Mouse (Mus musculus) embryonic fibroblast, embryonic 13.5 days (primary cell): ENCODE data around the gene Ehmt1. TPM values are rescaled to one million over a fixed set of nuclear protein-coding genes. Genes with fewer than 3 reads are reported as not detected.
A peak's percentile ranks its signal among the peaks of the same experiment; 100 is the strongest.

Experiments
- H3K27ac ChIP-seq: 2 replicates; pipeline ENCODE4 v1.5.1; 2012; ENCODE audit warnings: low read length, control low read depth, inconsistent platforms; ENCODE audit not compliant: insufficient read depth
- H3K4me1 ChIP-seq: 2 replicates; pipeline ENCODE4 v1.6.1; 2011; ENCODE audit warnings: low read length; ENCODE audit not compliant: control insufficient read depth, insufficient read depth
- H3K4me3 ChIP-seq: 2 replicates; pipeline ENCODE4 v1.5.1; 2011; ENCODE audit warnings: mild to moderate bottlenecking, control low read depth, low read length; ENCODE audit not compliant: insufficient read depth
- CTCF ChIP-seq: IDR thresholded peaks from 2 replicates; pipeline ENCODE4 v1.5.1; 2011; ENCODE audit warnings: mild to moderate bottlenecking, control low read depth, low read length, moderate library complexity, borderline replicate concordance; ENCODE audit not compliant: insufficient read depth
- POLR2A ChIP-seq: IDR thresholded peaks from 2 replicates; pipeline ENCODE4 v1.6.1; 2011; ENCODE audit warnings: low read depth, mild to moderate bottlenecking, control low read depth, low read length, moderate library complexity
- polyA plus RNA-seq: library from polyadenylated mRNA; stranded (reverse); fragments of >200 nt; gene quantifications from 2 replicates; pipeline ENCODE4 v1.2.4, GENCODE M21; 2011; ENCODE audit warnings: low read depth; ENCODE audit not compliant: missing spikeins, insufficient read length

The Ehmt1 gene
- polyA plus RNA-seq, 1 experiment, result 65.5 TPM

DNA sequence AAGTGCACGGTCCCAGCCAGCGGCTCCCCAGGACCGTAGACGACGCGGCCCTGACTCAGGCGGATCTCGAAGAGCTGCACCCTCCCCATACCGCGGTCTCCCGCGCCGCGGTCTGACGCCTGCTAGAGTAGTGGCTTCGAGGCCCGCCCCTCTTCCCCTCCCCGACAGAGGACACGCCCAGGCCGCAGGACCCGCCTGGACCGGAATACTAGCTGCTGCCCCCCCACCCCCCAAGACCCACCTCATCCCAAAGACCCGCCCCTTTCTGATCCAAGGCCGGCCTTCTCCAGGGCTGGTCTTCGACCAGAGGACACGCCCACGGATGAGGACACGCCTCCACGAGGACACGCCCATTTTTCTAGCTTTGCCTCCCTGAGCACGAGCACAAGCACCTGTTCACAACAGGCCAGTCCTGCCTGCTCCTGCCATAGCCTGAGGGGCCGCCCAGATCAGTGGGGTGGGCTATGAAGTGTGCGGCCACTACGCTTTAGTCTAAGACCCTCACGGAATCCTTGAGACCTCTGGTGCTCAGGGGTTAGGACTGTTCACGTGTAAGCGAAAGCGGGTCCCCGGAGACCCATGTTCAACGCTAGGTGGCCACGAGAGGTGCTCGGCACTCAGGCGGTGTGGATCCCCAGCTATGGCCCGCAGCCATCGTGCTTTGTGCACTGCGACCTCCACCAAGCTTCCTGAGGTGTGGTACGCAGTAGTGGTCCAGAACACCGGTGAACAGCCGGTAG is 15.8 kb upstream of the Ehmt1 start, which contains the start of gene Arrdc1:
Gene Arrdc1, minus strand, starts transcription at position 196 of the 740 bp plus-strand sequence.
- Histone ChIP-seq H3K27ac (no peak within 1 kb of the TSS), H3K4me3 (peak within 1 kb of the TSS; percentile 74), H3K4me1 (no peaks in the 10 kb centered on the region)
- TF ChIP-seq CTCF, result peak; percentile 36; the same call in 1 of the 2 replicates
- peak; percentile 83 for TF ChIP-seq POLR2A

DNA sequence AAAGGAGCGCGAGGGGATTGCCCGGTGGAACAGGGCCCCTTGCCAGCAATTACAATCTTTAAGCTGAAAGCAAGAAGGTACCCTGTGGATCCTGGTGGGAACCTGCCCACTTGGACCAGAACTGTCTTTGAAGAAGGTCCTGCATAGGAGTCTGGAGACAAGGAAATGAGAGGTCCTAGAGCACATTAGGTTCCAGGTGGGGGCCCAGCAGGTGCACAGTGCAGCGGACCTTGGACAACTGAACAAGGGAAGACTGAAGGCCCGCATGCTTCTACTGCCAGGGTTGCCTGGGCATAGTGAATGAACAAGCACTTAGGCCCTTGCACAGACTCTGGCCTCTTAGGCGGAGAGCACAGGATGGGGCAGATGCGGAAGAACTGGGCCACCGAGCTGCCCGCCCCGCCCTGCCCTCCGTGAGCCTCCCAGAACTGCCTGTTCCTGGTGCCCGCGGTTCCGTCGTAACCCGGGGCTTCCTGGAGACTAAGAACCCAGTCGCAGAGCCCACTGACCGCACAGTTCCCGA is 15.1 kb upstream of the Ehmt1 start:
- TF ChIP-seq CTCF (no peak), POLR2A (no peak)
- H3K27ac ChIP-seq, result no peak overlapping the region
- H3K4me3 ChIP-seq, result peak overlapping the region; percentile 74
- H3K4me1 ChIP-seq, result no peaks in the 10 kb centered on the region

DNA sequence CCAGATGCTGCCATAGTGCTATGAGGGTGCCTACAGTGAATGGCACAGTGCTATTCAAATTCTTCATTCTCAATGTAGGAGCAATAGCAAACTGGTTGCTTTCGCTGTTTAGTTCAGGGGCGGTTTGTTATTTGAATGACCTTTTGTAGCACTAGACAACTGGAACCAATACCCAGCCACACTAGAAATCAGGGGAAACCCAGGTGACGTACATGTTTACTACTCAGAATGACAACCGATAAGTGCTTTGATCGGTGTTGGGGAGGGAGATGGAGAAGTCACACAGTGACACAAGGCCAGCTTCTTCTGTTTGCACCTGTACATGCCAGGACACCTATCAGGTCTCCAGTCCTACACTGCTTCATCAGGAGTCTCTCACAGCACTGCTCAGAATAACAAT is 10.2 kb upstream of the Ehmt1 start:
- no peaks in the 10 kb centered on the region for H3K4me1 ChIP-seq
- no peak overlapping the region for H3K27ac ChIP-seq
- H3K4me3 ChIP-seq, result no peak overlapping the region
- TF ChIP-seq POLR2A (no peak), CTCF (no peak)

DNA sequence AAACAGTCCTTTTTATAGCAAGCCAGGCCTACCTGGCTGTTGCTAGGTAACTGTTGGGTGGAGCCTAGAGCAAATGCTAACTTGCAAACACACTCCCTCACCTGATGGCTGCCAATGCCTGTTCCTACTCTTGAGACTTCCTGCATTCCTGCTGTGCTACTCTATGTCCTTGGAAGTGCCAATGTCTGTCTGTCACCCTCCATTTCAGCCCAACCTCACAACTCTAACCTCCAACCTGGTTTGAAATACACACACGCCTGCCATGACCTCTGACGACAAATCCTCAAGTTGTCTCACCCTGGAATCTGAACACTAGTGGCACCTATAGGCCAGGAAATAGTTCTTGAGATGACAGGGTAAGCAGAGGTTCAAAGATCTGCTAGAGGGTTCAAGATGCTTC is 9.7 kb upstream of the Ehmt1 start:
- H3K4me3 ChIP-seq, result no peak overlapping the region
- no peak overlapping the region for H3K27ac ChIP-seq
- no peaks in the 10 kb centered on the region for H3K4me1 ChIP-seq
- TF ChIP-seq POLR2A, result no peak
- no peak for TF ChIP-seq CTCF

DNA sequence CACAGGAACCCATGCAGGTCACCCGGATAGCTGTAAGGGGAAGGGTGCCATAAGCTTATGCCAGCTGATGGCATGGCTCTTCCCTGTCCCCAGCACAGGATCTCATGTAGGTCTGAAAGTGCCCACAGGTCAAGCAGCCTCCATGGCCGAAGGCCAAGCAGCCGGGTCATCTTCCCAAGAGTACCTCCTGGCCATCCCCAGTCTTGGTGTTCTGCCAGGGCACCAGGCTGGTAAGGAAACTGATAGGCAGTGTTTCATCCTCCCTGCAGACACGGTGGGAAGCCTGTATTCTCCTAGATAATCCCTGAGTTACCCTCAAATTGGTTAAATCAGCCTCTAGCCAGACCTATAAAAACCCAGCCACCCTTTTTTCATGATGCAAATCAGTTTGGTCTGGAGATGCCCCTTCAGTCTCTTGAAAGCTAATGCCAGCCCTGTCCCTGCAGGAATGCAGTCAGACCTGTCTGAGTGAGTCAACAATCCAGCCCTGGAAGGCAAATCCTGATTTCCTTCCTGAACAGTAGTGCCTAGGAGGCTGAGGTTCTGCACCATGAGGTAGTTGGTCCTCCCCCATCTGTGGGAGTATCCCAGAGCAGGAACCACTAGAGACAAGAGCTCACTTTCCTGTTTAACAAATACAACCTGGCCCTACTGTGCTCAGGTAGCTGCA is 8.5 kb upstream of the Ehmt1 start:
- Histone ChIP-seq H3K27ac (no peak overlapping the region), H3K4me1 (no peaks in the 10 kb centered on the region), H3K4me3 (no peak overlapping the region)
- TF ChIP-seq POLR2A, result no peak
- TF ChIP-seq CTCF, result no peak

DNA sequence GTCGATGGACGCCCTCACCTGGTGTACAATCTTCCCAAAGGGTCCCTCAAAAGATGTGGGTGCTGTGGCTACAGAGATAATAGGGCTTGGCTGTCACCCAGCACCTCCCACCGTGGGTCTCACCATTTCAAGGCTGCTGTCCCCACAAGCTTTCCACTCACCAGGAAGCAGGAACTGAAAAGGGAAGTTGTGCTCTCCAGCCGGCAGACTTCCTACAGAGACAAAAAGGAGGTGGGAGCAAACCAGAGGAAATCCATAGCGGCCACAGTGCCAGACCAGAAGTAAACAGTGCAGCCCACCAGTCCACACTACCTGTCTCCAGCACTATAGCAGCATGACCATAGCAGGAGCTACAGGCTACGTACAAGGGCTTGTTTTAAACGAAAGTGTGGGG is 7.5 kb upstream of the Ehmt1 start:
- H3K4me3 ChIP-seq, result no peak overlapping the region
- H3K27ac ChIP-seq, result no peak overlapping the region
- TF ChIP-seq POLR2A, result no peak
- no peak for TF ChIP-seq CTCF
- H3K4me1 ChIP-seq, result no peaks in the 10 kb centered on the region

DNA sequence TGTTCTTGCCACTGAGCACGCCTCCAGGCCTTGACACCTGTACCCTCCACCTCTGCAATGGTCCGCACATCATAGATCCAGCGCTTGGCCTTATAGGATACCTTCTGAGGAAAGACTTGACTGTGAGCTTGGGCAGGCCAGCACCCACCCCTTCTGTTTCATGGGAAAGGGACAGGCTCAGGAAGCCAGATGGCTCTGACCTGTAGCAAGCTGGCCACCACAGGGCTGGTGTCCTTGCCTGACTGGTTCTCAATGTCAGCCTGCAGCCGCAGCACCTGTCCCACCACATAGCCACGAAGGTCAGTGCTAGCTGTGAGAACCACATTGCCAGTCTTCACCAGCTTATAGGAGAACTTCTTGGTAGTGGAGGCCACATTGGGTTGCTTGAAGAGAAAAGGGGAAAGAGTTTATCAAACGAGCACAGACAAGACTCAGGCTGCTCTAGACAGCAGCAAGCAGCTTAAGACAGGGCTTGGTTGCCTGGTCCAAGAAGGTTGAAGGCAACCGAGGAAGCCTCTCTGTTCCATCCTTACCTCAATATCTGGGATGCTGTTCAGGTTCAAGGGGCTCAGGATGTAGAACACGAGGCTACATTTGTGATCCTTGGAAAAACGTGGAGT is 7.0 kb upstream of the Ehmt1 start:
- TF ChIP-seq CTCF, result no peak
- no peak for TF ChIP-seq POLR2A
- H3K27ac ChIP-seq, result no peak overlapping the region

DNA sequence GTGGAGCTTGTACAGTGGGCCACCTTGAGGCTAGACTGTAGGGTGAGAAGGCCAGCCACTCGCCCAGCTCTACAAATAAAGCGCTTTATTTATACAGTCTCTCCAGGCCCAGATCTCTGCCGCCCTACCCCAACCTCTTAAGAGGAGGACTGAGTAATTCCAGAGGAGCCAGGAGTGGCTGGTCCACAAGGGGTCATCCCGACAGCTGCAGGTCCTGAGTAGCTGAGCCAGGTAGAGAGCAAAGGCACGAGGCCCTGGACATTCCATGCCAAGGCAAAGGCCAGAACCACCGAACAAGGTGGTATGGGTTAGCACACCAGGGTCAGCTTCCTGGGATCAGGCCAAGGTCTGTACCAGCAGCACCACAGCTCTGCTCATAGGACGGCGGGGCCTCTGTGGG is 5.9 kb upstream of the Ehmt1 start:
- TF ChIP-seq POLR2A (no peak), CTCF (no peak)
- Histone ChIP-seq H3K4me1 (no peaks in the 10 kb centered on the region), H3K27ac (no peak overlapping the region), H3K4me3 (no peak overlapping the region)

More for the DNA sequence above, 7.0 kb upstream of the Ehmt1 start:
- Histone ChIP-seq H3K4me1 (no peaks in the 10 kb centered on the region), H3K4me3 (no peak overlapping the region)

DNA sequence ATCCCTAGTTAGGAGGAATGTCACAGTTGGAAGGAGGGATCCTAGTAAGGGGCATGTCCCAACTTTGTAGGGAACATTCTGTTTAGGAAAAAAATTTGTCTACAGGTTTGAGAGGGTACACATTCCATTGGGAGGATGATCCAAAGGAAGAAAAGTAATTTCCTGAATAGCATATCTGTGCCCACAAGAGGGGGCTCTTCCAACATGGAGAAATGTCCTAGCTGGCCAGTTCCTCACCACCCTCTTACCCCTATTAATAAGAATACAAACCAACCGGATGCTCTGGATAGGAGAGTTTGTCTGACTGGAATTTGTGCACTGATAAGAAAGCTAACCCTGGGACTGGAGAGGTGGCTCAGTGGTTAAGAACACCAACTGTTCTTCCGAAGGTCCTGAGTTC is 4.1 kb upstream of the Ehmt1 start:
- H3K4me1 ChIP-seq, result no peaks in the 10 kb centered on the region
- TF ChIP-seq POLR2A (no peak), CTCF (no peak)

DNA sequence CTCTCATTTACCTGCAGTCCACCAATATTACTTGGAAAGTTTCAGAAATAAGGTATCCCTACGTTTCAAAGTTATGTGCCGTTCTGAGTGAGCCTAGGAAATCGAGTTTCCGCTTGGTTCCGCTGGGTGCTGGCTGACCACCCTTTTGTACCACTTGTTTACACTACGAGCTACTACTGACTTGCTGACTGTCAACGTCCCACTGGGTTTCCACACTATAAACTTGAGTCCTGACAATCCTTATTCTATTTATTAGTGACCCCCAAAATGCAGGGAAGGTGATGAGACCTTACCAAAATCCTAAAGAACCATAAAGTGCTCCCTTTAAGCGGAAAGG is 393 bp upstream of the Ehmt1 start:
- H3K4me1 ChIP-seq, result no peaks in the 10 kb centered on the region
- H3K27ac ChIP-seq, result no peak overlapping the region
- TF ChIP-seq CTCF (no peak), POLR2A (no peak)
- H3K4me3 ChIP-seq, result peak overlapping the region; percentile 66

More for the DNA sequence above, 4.1 kb upstream of the Ehmt1 start:
- Histone ChIP-seq H3K4me3 (no peak overlapping the region), H3K27ac (no peak overlapping the region)
